Mouse (Mus musculus): ENCODE measurements around the gene Aox4.

GRCm38 (mm10) chr1:58230542-58230941 lies 20.3 kb downstream of the Aox4 start:
- TF ChIP-seq TAL1 (IDR thresholded peaks at IDR 0.05; ENCODE audit: low read length) (no peak), GATA1 (IDR thresholded peaks at IDR 0.05; ENCODE audit: low read length) (no peak)

All from erythroblast, embryonic 14.5 days (primary cell).